Mouse (Mus musculus) urinary bladder, adult 2 months (tissue): ENCODE measurements around the gene Ankrd11. TPM values are rescaled to one million over a fixed set of nuclear protein-coding genes. Genes with fewer than 3 reads are reported as not detected.

ENCODE experiments used
- DNase-seq: peaks from one replicate; pipeline ENCODE4 v3.0.0; 2022; ENCODE audit warnings: low spot score
- polyA plus RNA-seq: library from polyadenylated mRNA; depleted of rRNA; stranded (reverse); fragments of >200 nt; gene quantifications from 2 replicates; pipeline ENCODE4 v1.2.3, GENCODE M21; 2012

Ankrd11 gene
- polyA plus RNA-seq, 1 experiment, result 37.9 TPM

DNA sequence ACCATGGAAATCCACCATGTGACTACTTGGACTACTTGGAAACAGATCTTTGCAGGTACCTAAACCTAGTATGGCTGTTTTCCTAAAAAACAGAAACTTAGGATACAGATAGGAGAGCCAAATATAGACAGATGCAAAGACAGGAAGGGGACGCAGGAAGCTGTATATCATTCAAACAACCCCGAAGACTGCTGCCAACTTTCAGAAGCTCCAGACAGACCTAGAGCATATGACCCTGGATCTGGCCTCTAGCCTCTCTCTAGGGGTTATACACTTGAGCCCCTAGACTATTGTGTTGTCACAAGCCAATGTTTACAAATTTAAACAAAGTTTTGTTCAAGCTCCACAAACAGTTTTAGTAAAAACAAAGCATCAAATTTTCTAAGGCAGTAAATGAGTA is 80.6 kb downstream of the Ankrd11 start:
- no peak for DNase-seq

DNA sequence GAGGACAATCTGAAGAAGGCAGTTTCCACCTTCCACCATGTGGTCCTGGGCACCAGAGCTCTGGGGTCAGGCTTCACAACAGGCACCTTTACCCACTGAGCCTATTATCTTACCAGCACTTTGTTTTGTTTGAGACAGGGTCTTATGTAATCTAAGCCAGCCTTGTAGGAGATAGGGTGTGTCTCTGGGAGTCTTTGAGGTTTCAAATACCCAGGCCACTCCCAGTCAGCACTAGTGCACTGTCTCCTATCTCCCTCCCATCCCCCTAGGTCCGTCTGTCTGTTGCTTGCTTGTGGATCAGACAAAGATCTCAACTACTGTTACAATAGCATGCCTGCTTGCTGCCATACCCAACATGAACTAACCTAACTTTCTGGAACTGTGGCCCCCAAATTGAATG is 81.1 kb downstream of the Ankrd11 start:
- no peak for DNase-seq

DNA sequence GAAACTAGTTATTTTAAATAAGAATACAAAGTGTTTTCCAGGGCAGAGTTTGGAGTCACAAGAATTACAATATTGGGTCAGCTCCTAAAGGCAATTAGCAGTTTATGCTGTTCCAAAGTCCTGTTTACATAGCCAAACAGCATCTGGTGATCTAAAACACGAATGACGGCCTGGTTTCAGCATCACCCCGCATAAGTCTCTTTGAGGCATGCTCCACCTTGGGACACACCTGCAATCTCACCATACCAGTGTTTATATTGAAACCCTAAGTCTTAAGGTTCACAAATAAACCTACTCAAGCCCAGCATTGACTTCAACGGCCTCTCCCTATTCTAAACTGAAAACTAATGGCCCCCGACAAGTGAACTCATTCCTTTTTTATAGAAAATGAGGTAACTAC is 81.8 kb downstream of the Ankrd11 start:
- no peak for DNase-seq

DNA sequence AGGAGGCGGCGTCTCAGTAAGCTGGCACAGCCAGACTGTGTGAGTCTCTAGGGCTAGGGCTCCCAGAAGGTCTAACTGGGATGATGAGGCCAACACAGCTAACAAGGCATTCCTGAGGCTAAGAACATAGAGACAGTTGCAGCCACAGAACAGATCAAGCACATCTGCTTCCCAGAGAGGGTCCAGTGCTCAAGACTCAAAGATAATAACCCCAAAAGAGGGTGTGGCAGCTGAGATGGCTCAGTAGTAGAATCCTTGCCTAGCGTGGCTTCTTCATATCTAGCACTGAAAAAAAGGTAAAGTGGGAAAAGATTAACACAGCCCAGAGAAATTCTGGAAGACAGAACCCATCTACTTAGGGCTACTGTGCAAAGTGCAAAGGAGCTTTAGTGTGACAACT is 86.1 kb downstream of the Ankrd11 start:
- no peak for DNase-seq

DNA sequence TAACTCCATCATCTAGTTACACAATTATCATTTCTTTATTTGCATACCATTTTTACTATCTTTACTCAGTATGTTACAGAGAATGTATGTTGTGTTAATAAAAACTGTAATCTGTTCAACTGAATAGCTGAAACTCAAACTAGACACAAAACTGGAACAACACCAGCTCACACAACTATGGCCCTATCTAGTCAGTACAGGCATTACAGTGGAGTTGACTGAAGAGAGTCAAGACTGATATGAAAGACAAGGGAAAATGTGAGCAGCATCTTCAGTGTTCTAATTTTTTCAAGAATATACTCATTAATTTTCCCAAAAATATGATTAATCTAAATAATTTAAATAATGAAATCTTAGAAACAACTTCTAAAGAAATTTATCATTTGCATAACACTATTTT is 86.9 kb downstream of the Ankrd11 start:
- no peak for DNase-seq

DNA sequence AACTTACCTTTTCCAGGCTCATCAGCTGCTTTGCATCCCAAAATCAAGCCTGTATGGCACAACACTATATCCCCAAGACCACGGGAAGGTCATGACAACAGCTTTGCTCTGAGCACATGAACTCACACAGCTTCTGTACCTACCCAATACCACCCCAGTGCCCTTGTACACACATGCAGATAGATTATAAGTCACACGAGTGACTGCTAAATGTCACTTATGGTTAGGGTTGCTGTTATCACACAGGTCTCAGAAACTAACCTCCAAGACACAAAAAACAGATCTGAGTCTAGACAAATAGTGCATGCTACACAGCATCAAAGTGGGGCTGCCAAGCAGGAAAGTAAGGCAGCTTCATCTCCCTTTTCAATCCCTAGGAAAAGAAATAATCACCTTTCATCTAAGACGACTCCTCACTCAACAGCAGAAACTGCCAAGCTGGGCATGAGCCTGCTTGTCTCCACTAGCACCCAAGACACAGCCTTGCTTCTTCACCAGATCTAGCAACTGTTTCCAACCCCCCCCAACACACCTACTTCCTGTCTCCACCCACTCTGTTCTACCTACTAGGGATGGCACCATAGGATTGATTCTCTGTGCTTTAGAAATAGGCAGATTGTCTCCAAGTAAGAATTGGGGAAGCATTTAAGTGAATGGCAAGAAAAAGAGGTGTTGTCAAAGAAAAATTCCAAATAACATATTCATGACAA is 87.8 kb downstream of the Ankrd11 start:
- DNase-seq, result no peak

DNA sequence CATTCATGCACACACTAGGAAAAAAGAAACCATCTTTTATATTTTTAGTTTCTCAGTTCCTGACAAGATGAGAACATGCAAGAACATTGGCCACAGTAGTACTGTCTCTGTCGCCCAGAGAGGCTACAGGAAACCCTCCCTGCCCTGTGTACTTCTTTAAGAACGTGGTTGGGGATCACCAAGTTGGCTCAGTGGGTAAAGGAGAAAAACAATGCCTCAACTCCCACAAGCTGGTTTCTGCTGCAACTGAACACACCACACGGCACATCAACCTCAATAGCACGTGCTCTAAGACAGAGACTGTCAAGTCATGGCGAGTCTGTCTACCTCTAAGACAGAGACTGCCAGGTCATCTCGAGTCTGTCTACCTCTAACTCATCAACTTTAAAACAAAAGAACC is 89.0 kb downstream of the Ankrd11 start:
- no peak for DNase-seq

DNA sequence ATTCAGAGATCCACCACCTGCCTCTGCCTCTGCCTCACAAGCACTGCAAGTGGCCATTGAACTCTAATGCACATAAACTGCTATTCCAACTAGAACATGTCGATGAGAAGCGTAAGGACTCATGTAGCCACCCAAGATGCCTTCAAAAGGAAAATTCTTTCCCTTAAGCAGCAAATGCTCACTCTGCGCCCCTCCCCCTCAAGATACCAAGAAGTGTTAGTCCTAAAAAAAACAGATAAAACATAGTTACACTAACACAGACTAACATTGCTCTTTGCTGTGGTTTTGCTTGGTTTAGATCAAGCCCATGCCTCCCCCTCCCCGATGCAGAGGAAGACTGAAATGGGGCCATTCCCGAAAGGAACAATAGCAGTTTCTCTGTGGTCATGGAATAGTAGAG is 90.6 kb downstream of the Ankrd11 start:
- DNase-seq, result no peak

DNA sequence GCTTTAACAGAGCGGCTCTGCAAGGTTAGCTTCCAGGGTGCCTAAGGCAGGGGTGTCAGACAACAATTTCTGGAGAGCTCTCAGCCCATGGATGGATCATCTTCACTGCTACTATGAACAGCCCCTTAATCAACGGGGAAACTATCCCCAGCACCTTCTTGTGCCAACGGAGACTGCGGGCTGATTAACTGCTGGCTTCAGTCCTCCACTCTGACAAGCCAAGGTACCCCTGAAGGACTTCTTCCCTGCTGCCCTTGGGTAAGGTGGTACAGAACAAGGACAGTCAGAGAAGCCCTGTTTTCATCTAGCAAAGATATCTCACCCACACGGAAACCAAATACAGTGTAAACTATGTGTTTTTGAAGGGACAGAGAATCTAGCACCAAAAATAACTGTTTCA is 92.4 kb downstream of the Ankrd11 start:
- no peak for DNase-seq

DNA sequence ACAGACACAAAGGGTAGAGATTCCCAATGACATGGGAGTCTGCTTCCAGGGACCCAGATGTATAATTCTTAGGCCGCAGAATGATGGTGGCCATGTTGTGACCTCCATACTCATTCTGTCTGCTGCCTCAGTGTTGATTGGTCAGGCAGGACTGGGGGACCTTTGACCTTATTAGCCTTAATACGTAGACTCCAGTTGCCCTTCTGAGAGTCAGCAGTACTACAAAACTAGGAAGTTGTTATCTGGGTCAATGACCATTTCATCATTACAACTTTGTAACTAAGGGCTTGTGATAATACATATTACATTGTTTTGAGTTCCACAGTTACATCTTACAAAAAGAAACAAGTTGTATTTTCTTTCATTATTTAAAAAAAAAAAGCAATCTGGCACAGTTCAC is 96.3 kb downstream of the Ankrd11 start:
- no peak for DNase-seq

DNA sequence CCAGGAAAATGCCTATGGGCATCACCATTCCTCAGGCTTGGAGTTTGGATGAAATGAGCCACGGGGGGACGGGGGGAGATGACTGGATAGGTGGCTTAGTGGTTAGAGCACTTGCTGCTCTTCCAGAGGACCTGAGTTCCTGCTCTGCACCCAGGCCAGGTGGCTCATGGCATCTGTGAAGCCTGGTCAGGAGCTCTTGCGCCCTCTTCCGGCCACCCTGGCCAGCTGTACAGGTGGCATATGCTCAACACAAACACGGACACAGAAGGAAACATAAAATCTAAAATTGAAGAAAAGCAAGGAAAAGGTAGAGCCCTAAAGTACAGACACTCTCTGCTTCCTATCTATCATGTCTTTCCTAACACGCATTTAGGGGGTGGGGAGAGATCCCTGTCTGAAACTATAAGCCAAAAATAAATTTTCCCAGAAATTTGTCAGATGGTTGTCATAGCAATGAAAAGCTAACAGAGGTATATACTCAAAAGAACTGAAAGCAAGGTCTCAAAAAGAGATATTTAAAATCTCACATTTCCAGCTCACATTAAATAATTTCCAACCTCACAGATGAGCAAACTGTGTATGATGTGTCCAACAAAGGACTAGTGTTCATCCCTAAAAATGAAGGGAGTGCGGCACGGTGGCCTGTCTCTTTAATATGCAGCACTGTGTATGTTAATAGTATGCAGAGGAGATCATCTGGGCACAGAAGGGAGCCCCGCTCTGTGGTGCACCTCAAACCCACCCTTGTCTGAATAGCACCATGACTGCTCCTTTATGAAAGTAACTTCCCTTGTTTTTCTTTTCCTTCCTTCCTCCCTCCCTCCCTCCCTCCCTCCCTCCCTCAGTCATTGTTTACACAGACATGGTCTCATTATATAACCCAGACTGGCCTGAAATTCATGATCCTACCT is 99.0 kb downstream of the Ankrd11 start:
- no peak for DNase-seq

DNA sequence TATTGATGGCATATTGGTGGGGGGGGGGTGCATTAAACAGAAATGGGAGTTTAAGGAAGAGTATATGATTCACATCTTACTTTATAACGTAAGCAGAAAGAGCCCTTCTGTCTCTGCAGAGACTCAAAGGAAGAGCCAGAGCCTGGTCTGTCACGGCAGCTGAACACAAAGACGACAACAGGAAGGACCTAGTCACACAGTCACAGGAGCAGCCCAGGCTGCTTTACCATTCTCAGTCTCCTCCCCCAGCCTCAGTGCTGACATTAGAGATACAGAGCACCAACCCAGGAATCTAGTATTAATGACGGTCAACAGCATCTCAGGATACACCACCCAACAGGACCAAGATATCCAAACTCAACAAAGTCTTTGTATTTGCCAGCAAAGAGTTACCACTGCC is 103.5 kb downstream of the Ankrd11 start:
- DNase-seq, result no peak

DNA sequence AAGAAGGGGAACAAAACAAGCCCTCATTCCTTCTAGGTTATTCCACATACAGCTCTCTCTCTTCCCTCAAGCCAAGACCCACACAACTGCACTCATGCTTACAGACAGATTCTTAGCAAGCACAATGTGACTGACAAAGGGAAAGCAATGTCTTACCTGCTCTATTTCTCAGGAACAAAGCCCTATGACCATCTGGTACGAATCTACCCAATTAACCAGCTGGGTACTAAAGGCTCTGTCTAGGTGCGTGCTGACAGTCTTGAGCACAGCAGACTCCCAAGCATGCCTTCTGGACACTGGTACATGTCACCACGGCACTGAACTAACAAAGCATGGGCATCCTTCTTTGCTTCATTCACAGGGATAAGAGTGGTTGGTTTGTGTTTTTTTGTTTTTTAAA is 103.9 kb downstream of the Ankrd11 start:
- DNase-seq, result no peak

DNA sequence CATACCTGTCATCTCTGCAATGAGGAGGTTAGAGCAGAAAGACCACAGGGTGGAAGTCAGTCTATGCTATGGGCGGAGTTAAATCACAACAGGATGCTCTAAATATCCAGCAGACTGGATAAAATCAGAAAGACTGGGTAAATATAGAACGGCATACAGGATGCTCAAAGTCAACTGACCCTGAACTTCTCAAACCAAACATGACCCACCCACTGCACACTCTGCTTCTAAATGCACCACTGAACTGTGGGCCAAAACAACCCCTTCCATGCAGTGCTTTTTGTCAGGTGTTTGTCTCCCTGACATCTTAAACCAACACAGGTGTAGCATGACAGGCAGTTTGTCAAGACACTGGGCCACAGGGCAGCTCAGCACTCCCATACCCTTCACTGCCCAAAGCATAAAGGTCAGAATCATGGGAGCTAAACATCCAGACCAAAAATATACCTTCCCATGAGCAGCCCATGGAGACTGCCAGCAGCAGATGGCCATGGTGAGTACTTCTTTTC is 104.5 kb downstream of the Ankrd11 start:
- no peak for DNase-seq

DNA sequence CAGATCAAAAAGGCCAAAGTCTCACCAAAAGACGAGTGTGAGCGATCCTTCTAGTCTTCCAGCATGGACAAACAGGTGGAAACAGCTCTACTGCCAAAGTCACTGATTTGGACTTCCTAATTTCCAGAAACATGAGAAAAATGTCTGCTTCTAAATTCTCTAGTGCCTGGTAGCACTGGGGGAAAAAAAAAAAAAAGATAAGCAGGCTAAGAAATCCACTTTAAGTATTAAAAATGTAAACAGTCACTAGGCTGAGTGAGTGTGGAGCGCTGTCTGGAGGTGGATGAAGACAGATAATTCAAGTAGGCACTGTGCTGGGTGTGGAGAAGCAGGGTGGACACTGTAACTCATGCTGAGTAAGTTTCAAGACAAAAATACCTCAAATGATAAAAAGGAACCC is 106.2 kb downstream of the Ankrd11 start:
- DNase-seq, result no peak

DNA sequence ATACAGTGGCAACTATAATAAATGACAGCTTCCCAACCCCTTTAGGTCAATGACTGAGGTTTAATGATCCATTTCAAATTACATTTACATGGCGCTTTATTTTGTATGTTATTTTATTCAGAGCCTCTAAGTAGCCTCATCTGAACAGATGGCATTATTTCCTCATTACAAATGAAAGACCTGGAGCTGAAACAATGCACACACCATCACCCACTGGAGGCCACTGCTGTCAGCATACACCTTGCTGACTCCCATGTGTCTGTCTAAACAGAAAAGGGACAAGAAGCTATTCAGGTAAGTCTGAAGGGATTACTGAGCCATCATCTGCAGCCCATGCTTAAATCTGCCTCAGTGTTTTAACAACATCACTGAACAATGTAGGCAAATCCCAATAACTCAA is 107.0 kb downstream of the Ankrd11 start:
- no peak for DNase-seq

DNA sequence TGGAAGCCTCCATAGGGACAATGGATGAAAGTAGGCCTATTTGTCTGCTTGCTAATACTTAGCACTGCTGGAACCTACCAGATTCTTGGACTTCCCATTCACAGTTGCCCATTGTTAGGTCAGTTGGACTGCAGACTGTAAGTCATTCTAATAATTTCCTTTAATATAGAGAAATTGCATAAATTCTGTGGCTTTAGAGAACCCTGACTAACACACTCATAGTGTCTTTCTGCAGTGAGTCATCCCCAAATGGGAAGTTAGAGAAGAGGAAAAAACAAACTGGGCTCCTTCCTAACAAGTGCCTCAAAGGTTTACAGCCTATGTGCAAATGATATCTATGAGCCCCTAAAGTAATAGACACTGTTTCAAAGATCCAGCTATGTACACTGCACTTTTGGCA is 108.1 kb downstream of the Ankrd11 start:
- DNase-seq, result no peak

DNA sequence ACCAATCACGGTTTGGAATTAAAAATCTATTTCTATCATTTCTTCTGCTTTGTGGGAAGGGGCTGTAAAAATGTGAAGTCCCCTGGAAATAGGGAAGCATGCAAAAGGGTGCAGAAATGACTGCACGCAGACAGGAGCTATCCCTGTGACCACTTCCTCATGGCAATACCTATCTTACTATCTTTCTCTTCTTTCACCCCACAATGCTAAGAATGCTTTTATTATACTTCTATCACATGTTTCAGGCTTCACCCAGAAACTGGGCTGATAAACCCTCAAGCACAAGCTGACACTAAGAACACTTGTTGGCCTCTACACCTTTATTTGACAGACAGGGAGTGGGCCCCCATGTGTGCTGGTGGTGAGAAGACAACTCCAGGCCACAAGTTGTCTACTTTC is 109.5 kb downstream of the Ankrd11 start:
- DNase-seq, result no peak

DNA sequence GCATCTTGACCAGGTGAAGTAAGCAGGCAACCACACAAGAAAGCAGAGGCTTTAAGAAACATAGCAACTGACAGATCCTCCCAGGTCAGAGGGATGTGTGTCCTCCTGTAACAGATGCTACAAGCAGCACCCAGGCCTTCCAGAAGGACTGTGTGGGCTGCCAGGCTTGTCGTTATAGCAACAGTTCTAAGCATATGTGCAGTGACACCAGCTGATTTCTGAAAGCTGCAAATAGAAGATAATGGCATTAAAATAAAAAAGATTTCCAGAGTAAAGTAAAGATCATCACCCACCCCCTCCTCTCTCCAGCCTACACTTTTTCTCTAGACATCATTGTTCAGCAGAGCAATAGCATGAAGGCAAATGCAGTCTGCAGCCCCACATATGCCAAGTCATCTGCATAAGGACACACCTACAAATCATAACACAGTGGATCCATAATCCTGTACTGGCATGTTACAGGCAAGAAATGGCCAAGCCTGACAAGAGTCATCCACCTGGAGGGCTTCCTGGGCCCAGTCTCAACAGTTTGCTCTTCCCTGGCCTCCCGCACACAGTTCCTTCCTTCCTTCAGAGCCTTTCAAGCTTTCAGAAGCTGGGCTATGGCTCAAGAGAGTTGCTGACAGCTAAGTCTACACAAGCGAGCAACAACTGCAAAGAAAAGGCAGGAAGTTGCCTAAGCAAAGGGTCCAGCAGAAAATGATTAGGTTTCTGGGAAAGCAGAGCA is 110.1 kb downstream of the Ankrd11 start:
- no peak for DNase-seq

DNA sequence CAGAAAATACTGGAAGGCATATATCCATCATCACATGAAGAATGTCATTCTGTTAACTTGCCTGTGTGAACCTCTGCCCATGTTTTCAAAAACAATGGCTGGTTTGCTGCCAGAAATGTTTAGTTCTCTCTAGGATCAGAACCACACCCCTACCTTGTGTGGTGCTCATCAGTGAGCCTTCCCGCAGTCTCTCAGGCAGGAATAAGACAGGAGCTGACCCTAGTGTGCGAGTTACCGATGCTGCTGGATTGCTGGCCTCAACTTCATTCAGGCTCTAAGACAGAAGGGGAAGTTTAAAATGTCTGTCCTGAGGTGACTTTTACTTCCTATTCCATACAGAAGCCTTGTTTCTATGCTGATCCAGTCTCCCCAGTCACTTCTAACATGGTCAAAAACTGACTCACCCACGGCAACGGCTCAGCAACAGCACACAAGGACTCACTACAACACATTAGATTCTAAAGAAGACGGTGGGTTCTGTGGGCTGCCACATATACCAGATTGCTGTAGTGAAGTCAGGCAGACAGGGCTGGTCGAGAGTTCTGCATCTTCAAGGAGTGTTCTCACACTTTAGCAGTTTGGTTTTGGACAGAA is 113.3 kb downstream of the Ankrd11 start:
- no peak for DNase-seq

DNA sequence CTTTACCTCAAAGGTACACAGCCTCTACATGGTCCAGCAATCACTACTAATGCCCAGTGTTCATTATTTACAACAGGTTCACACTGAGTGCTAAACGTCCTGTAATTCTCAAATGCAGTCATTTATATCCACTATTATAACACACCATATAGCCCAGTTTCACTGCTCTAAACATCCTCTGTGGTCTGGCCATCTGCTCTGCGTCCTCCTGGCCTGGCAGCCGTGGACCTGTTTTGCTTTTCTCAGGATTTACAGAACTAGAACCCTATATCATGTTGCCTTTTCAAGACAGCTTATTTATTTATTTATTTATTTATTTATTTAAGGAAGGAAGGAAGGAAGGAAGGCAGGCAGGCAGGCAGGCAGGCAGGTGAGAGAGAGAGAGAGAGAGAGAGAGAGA is 114.2 kb downstream of the Ankrd11 start:
- no peak for DNase-seq

DNA sequence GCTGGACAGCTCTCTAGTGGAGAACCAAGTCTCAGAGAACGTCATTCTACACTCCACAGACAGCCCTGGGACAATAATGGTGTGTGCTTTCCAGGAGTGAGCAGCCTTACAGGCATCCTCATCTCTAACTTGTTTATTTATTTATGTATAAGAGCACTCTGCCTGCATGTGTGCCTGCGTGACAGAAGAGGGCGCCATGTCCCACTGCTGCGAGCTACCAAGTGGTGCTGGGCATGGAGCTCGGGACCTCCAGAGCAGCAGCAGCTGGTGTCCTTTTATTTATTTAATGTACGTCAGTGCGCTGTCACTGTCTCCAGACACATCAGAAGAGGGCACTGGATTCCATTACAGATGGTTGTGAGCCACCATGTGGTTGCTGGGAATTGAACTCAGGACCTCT is 115.3 kb downstream of the Ankrd11 start:
- no peak for DNase-seq
